Mouse (Mus musculus) cortical plate, adult 2 months (tissue): ENCODE results near the gene Txnrd2.

ENCODE experiments used
- CTCF ChIP-seq: fragments of 200-500 bp; IDR thresholded peaks from 2 replicates; pipeline ENCODE4 v1.5.1; 2011; ENCODE audit warnings: mild to moderate bottlenecking, control low read depth, low read length; ENCODE audit not compliant: insufficient read depth; ENCODE audit errors: extremely low read depth
- POLR2A ChIP-seq: fragments of 200-500 bp; IDR thresholded peaks from 2 replicates; pipeline ENCODE4 v1.6.1; 2011; ENCODE audit warnings: mild to moderate bottlenecking, low read length, control low read depth; ENCODE audit not compliant: insufficient read depth; ENCODE audit errors: extremely low read depth

- TF ChIP-seq CTCF (no peak), POLR2A (no peak)
Measured at GRCm38 (mm10) chr16:18462031-18462430, 35.8 kb downstream of the Txnrd2 start.
